Mouse (Mus musculus) CH12.LX (cell line): Measurements from ENCODE around the gene Gbp9. TPM values are rescaled to one million over a fixed set of nuclear protein-coding genes. Genes with fewer than 3 reads are reported as not detected.
"Not testable (repeated sequence)": the region's sequence is repeated elsewhere in the genome, so short reads cannot be mapped to it uniquely, and the experiment has no call there.

Experiments
- DNase-seq: peaks from one replicate; pipeline ENCODE4 v3.0.0-alpha.2; 2013; ENCODE audit errors: extremely low read depth
- H3K27ac ChIP-seq: 2 replicates; pipeline ENCODE4 v1.5.1; 2012; ENCODE audit warnings: low read depth, mild to moderate bottlenecking, control low read depth, moderate library complexity; ENCODE audit not compliant: insufficient read depth
- H3K27me3 ChIP-seq: replicated peaks from 2 replicates; pipeline ENCODE3; 2012; ENCODE audit warnings: inconsistent platforms
- H3K36me3 ChIP-seq, 2 experiments: replicated peaks in 1 of 2; 2 replicates each; pipeline versions ENCODE3 to v1.6.1; 2012; ENCODE audit warnings: inconsistent platforms in 1 of 2, low read length in 1 of 2, mild to moderate bottlenecking in 1 of 2, mixed read lengths in 1 of 2, moderate library complexity in 1 of 2; ENCODE audit not compliant: control insufficient read depth in 1 of 2, insufficient read depth in 1 of 2
- H3K4me1 ChIP-seq, 2 experiments: 2 replicates each; pipeline ENCODE4 v1.6.1; 2012; ENCODE audit warnings: inconsistent platforms in 1 of 2, moderate library complexity in 1 of 2; ENCODE audit not compliant: insufficient read depth in 2 of 2, control insufficient read depth in 1 of 2
- H3K4me2 ChIP-seq: 2 replicates; pipeline ENCODE4 v1.6.1; 2012; ENCODE audit warnings: low read depth, mild to moderate bottlenecking, control low read depth; ENCODE audit not compliant: poor library complexity, insufficient read depth, severe bottlenecking
- H3K4me3 ChIP-seq, 3 experiments: fragments of 150-350 bp in 1 of 3; sonication (generic) in 1 of 3; replicated peaks in 1 of 3; 2 replicates each; pipeline versions ENCODE3 to v1.5.1; 2011 to 2012; ENCODE audit warnings: low read depth in 2 of 3, low read length in 2 of 3, mild to moderate bottlenecking in 2 of 3, moderate library complexity in 2 of 3, control low read depth in 1 of 3, improper control_type of control experiment in 1 of 3, inconsistent platforms in 1 of 3, mixed read lengths in 1 of 3; ENCODE audit not compliant: poor library complexity in 1 of 3
- H3K79me2 ChIP-seq: replicated peaks from 2 replicates; pipeline ENCODE4 v1.6.1; 2012; ENCODE audit warnings: mild to moderate bottlenecking, moderate library complexity; ENCODE audit not compliant: control insufficient read depth, poor library complexity, insufficient read depth, severe bottlenecking; ENCODE audit errors: extremely low read depth
- H3K9ac ChIP-seq: 2 replicates; pipeline ENCODE4 v1.6.1; 2012; ENCODE audit warnings: low read depth, mild to moderate bottlenecking, control low read depth, moderate library complexity; ENCODE audit not compliant: insufficient read depth
- H3K9me3 ChIP-seq: replicated peaks from 2 replicates; pipeline ENCODE3; 2012; ENCODE audit warnings: low read length, inconsistent platforms, mixed read lengths
- BHLHE40 ChIP-seq: IDR thresholded peaks from 2 replicates; pipeline ENCODE4 v1.6.1; 2011; ENCODE audit warnings: mild to moderate bottlenecking, low read depth, low read length, improper control_type of control experiment
- ELF1 ChIP-seq: IDR thresholded peaks from 2 replicates; pipeline ENCODE4 v1.6.1; 2014; ENCODE audit warnings: low read depth, mild to moderate bottlenecking, inconsistent platforms, low read length, improper control_type of control experiment
- ETS1 ChIP-seq: conservative IDR thresholded peaks from 2 replicates; pipeline ENCODE4 v1.6.1; 2012; ENCODE audit warnings: low read depth, mild to moderate bottlenecking, inconsistent platforms, low read length, improper control_type of control experiment, moderate library complexity
- JUND ChIP-seq: conservative IDR thresholded peaks from 2 replicates; pipeline ENCODE4 v1.6.1; 2011; ENCODE audit warnings: low read depth, low read length, improper control_type of control experiment
- KAT2A ChIP-seq: IDR thresholded peaks from 2 replicates; pipeline ENCODE4 v1.6.1; 2012; ENCODE audit warnings: low read length, improper control_type of control experiment, inconsistent platforms; ENCODE audit not compliant: insufficient replicate concordance
- MAX ChIP-seq: IDR thresholded peaks from 2 replicates; pipeline ENCODE4 v1.6.1; 2011; ENCODE audit warnings: low read length, improper control_type of control experiment
- MAZ ChIP-seq: IDR thresholded peaks from 2 replicates; pipeline ENCODE4 v1.6.1; 2012; ENCODE audit warnings: low read depth, mild to moderate bottlenecking, inconsistent platforms, low read length, improper control_type of control experiment, moderate library complexity
- MEF2A ChIP-seq: IDR thresholded peaks from 2 replicates; pipeline ENCODE4 v1.6.1; 2014; ENCODE audit warnings: low read depth, mild to moderate bottlenecking, inconsistent platforms, low read length, improper control_type of control experiment, borderline replicate concordance
- MXI1 ChIP-seq: IDR thresholded peaks from 2 replicates; pipeline ENCODE4 v1.6.1; 2011; ENCODE audit warnings: mild to moderate bottlenecking, low read depth, low read length, improper control_type of control experiment
- NELFE ChIP-seq: IDR thresholded peaks from 2 replicates; pipeline ENCODE4 v1.6.1; 2011; ENCODE audit warnings: low read depth, low read length, improper control_type of control experiment
- NRF1 ChIP-seq: IDR thresholded peaks from 2 replicates; pipeline ENCODE4 v1.6.1; 2014; ENCODE audit warnings: low read depth, mild to moderate bottlenecking, inconsistent platforms, low read length, improper control_type of control experiment, moderate library complexity
- POLR2A ChIP-seq: IDR thresholded peaks from 2 replicates; pipeline ENCODE4 v1.6.1; 2011; ENCODE audit warnings: low read depth, mild to moderate bottlenecking, improper control_type of control experiment, low read length
- POLR2AphosphoS2 ChIP-seq: IDR thresholded peaks from 2 replicates; pipeline ENCODE4 v1.6.1; 2011; ENCODE audit warnings: low read depth, low read length, improper control_type of control experiment
- SIN3A ChIP-seq: IDR thresholded peaks from 2 replicates; pipeline ENCODE4 v1.6.1; 2012; ENCODE audit warnings: low read length, improper control_type of control experiment, inconsistent platforms
- SMC3 ChIP-seq: IDR thresholded peaks from 2 replicates; pipeline ENCODE4 v1.6.1; 2011; ENCODE audit warnings: low read depth, low read length, improper control_type of control experiment
- TBP ChIP-seq: conservative IDR thresholded peaks from 2 replicates; pipeline ENCODE4 v1.6.1; 2011; ENCODE audit warnings: low read depth, low read length, improper control_type of control experiment
- USF1 ChIP-seq: IDR thresholded peaks from 2 replicates; pipeline ENCODE4 v1.6.1; 2014; ENCODE audit warnings: low read depth, mild to moderate bottlenecking, inconsistent platforms, low read length, improper control_type of control experiment
- ZC3H11A ChIP-seq: IDR thresholded peaks from 2 replicates; pipeline ENCODE4 v1.6.1; 2012; ENCODE audit warnings: low read depth, mild to moderate bottlenecking, inconsistent platforms, low read length, improper control_type of control experiment
- ZMIZ1 ChIP-seq: IDR thresholded peaks from 2 replicates; pipeline ENCODE4 v1.6.1; 2012; ENCODE audit warnings: low read depth, mild to moderate bottlenecking, inconsistent platforms, low read length, improper control_type of control experiment
- dilution Hi-C: fragments of 300-500 bp; cut with MboI; formaldehyde crosslinking; loops from 2 replicates; pipeline ENCODE4 v1.14.3; 2020; ENCODE audit warnings: low sequenced_read_pairs; ENCODE audit not compliant: extremely low pct_unique_long_range_greater_than_20kb, extremely low pct_ligation_motif_present
- in situ Hi-C: fragments of 300-500 bp; cut with MboI; formaldehyde crosslinking; loops from 3 replicates; pipeline ENCODE4 v1.14.3; 2019; ENCODE audit warnings: low sequenced_read_pairs, low pct_ligation_motif_present, low pct_unique_long_range_greater_than_20kb, mixed read lengths
- polyA plus RNA-seq: library from polyadenylated mRNA; unstranded; fragments of >175 nt; gene quantifications from 2 replicates; pipeline ENCODE4 v1.2.1, GENCODE M21; 2012; ENCODE audit warnings: low read depth; ENCODE audit not compliant: insufficient read length
- total RNA-seq, 2 experiments: library from RNA; depleted of rRNA; stranded (reverse); fragments of 300-350 nt in 1 of 2; fragments of >200 nt in 1 of 2; gene quantifications; 2 replicates each; pipeline ENCODE4 v1.2.3; 2012 to 2014

Gene Gbp9
- total and polyA plus RNA-seq, 3 experiments = 3.4 to 10.1 (median 4.8) TPM

DNA sequence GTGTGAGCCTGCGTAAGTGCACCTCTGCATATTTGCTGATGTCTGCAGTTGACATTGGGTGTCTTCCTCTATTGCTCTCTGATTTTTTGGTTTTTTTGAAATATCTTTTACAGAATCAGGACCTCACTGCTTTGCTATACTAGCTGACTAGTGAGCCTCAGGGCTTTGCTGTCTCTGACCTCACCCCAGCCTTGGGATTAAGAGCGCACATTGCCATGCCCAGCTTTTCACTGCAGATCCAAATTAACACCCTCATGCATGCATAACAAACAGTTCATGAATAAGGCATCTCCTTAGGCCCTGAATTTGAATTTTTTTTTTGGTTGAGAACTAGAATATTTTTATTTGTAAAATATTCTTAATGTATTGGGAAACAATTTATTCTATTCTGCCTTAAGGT is 84.1 kb downstream of the Gbp9 start:
- no peaks in the 10 kb centered on the region for H3K9me3 ChIP-seq
- dilution Hi-C loops = no loop called here
- TF ChIP-seq MXI1 = no peak
- no peak for TF ChIP-seq ZMIZ1
- TF ChIP-seq MAZ = no peak
- H3K36me3 ChIP-seq = no peaks in the 10 kb centered on the region
- H3K79me2 ChIP-seq = 0 out of 2 replicates have a peak, but pooled peaks cover 4% of the 10 kb centered on the region
- peaks cover 4 to 33% of the 10 kb centered on the region in 2 experiments; a peak in 3 of 4 replicates for H3K4me1 ChIP-seq
- no peak overlapping the region for H3K4me3 ChIP-seq
- no peak for DNase-seq
- no peak overlapping the region for H3K27ac ChIP-seq
- in situ Hi-C loops = no loop called here
- H3K9ac ChIP-seq = no peak overlapping the region
- no peaks in the 10 kb centered on the region for H3K27me3 ChIP-seq
- no peak overlapping the region for H3K4me2 ChIP-seq

DNA sequence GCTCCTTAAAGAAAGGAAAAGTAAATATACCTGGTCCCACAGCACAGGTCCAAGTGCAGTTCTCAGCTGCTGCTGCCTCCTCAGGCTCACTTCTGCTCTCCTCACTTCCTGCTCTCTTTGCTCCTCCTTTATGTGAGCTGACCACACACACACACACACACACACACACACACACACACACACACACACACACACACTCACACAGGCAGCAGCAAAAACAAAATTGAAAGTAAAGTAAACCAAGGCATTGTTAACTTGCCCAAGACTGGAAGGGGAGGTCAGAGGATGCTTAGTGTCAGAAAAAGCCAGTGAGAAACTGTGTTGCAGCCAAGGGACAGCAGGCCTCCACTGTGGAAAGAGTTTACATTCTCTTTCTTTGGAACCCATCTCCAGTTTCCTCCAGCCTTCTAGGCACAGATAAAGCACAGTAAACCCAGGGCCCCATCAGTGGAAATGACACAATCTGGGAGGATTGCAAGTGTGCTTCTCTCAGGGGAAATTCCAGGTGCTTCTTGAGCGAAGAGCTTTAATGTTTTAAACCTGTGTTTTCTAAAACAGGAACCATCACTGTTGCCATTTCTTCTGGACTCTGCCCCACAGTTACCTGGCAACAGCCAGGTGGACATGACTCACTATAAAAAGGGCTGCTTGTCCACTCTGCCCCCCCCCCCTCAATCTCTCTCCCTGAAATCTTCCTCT is 85.7 kb downstream of the Gbp9 start:
- H3K27me3 ChIP-seq, H3K79me2 ChIP-seq, dilution Hi-C loops, H3K36me3 ChIP-seq, in situ Hi-C loops, H3K9me3 ChIP-seq: not testable (repeated sequence)
- peaks cover 4 to 33% of the 10 kb centered on the region in 2 experiments; a peak in 3 of 4 replicates for H3K4me1 ChIP-seq
- peak overlapping the region in 2 of 3 experiments; percentile 43 to 53 for H3K4me3 ChIP-seq
- TF ChIP-seq ETS1 (peak; percentile 40; the same call in 1 of the 2 replicates), BHLHE40 (peak; percentile 38; the same call in 1 of the 2 replicates), ELF1 (peak; percentile 45; the same call in 1 of the 2 replicates), MEF2A (peak; percentile 35; the same call in 1 of the 2 replicates), POLR2A (peak; percentile 24; the same call in 1 of the 2 replicates), MXI1 (peak; percentile 11; the same call in 1 of the 2 replicates)
- peak overlapping the region; percentile 6; the same call in 1 of the 2 replicates for H3K27ac ChIP-seq
- peak overlapping the region; percentile 78 for H3K9ac ChIP-seq
- peak overlapping the region; percentile 95 for H3K4me2 ChIP-seq
- peak; percentile 35 for DNase-seq

DNA sequence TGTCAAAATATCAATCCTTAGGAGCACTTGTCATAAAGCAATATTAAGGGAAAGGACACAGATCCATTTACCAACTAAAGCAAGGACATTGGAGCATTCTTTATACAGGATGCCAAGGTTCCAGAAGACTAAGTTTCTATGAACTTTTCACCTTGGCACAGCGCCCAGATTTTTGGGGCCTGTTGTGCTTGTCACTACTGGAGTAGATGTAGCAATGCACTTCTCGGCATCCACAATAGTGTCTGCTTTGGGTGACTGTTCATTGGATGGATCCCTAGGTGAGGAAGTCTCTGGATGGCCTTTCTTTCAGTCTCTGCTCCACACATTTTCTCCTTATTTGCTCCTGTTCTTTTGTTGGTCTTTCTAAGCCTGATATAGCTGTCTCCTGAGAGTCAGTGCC is 107.0 kb downstream of the Gbp9 start:
- Histone ChIP-seq H3K79me2 (no peaks in the 10 kb centered on the region), H3K9ac (no peak overlapping the region), H3K36me3 (peaks cover 0 to 2% of the 10 kb centered on the region in 2 experiments)
- no peak for DNase-seq
- TF ChIP-seq SIN3A (no peak), USF1 (no peak), POLR2A (no peak), POLR2AphosphoS2 (no peak), SMC3 (no peak), ZC3H11A (no peak), NELFE (no peak), NRF1 (no peak), TBP (no peak), JUND (no peak), KAT2A (no peak), ELF1 (no peak), MAX (no peak), ETS1 (no peak)
- TF ChIP-seq, all 38 proteins: peak for 0
- Histone ChIP-seq H3K27ac (no peak overlapping the region), H3K4me2 (no peak overlapping the region), H3K9me3 (no peaks in the 10 kb centered on the region), H3K4me3 (no peak overlapping the region), H3K4me1 (no peaks in the 10 kb centered on the region), H3K27me3 (no peaks in the 10 kb centered on the region)
- dilution Hi-C loops = no loop called here
- in situ Hi-C loops = no loop called here
